Mouse (Mus musculus) intestine, postnatal 0 days (tissue): ENCODE results near the gene Rapgef5. TPM values are rescaled to one million over a fixed set of nuclear protein-coding genes. Genes with fewer than 3 reads are reported as not detected.
A peak's percentile ranks its signal among the peaks of the same experiment; 100 is the strongest.

ENCODE experiments used
- ATAC-seq: fragments of 200-750 bp; cut with Nextera tagmentation; 2 replicates; pipeline ENCODE4 v1.8.0; 2017; ENCODE audit warnings: mild to moderate bottlenecking, moderate TSS enrichment, moderate library complexity
- H3K27ac ChIP-seq: fragments of 300-500 bp; sonication (generic); 2 replicates; pipeline ENCODE4 v1.5.1; 2014; ENCODE audit warnings: mild to moderate bottlenecking, low read depth, low read length, moderate library complexity
- H3K27me3 ChIP-seq: fragments of 300-500 bp; sonication (generic); replicated peaks from 2 replicates; pipeline ENCODE4 v1.6.1; 2014; ENCODE audit warnings: low read length, mixed read lengths; ENCODE audit not compliant: control insufficient read depth, insufficient read depth
- H3K36me3 ChIP-seq: fragments of 300-500 bp; sonication (generic); 2 replicates; pipeline ENCODE4 v1.6.1; 2014; ENCODE audit warnings: mild to moderate bottlenecking, moderate library complexity; ENCODE audit not compliant: control insufficient read depth, insufficient read depth
- H3K4me1 ChIP-seq: fragments of 300-500 bp; sonication (generic); replicated peaks from 2 replicates; pipeline ENCODE4 v1.6.1; 2014; ENCODE audit warnings: antibody characterized with exemption, low read length, mixed read lengths; ENCODE audit not compliant: control insufficient read depth, insufficient read depth
- H3K4me2 ChIP-seq: fragments of 300-500 bp; sonication (generic); replicated peaks from 2 replicates; pipeline ENCODE4 v1.6.1; 2014; ENCODE audit warnings: low read depth, mild to moderate bottlenecking, moderate library complexity
- H3K4me3 ChIP-seq: fragments of 300-500 bp; sonication (generic); 2 replicates; pipeline ENCODE4 v1.5.1; 2014; ENCODE audit warnings: low read depth, low read length
- H3K9ac ChIP-seq: fragments of 300-500 bp; sonication (generic); 2 replicates; pipeline ENCODE4 v1.6.1; 2014; ENCODE audit warnings: mild to moderate bottlenecking, low read depth, low read length
- H3K9me3 ChIP-seq: fragments of 300-500 bp; sonication (generic); 2 replicates; pipeline ENCODE4 v1.6.1; 2016; ENCODE audit warnings: mixed run types; ENCODE audit not compliant: control insufficient read depth
- CTCF ChIP-seq: sonication (generic); IDR thresholded peaks from 2 replicates; pipeline ENCODE4 v1.5.1; 2016; ENCODE audit warnings: low read depth, mild to moderate bottlenecking, control low read depth, antibody characterized with exemption, moderate library complexity
- WGBS: fragments of 180-500 bp; shearing (Covaris S2); extraction: QIAGEN DNeasy Blood & Tissue Kit; methylation state at CpG from one replicate; pipeline ENCODE4 v1.1.7; 2014; 5-methylcytosine and 5-hydroxymethylcytosine counted together
- polyA plus RNA-seq: library from polyadenylated mRNA; unstranded; fragments of >200 nt; fragmentation: Nextera tagmentation; extraction: Ambion mirVana; gene quantifications from 2 replicates; pipeline ENCODE4 v1.2.1, GENCODE M21; 2015

The Rapgef5 gene
- polyA plus RNA-seq, 1 experiment from 2014 or later, result 3.7 TPM

DNA sequence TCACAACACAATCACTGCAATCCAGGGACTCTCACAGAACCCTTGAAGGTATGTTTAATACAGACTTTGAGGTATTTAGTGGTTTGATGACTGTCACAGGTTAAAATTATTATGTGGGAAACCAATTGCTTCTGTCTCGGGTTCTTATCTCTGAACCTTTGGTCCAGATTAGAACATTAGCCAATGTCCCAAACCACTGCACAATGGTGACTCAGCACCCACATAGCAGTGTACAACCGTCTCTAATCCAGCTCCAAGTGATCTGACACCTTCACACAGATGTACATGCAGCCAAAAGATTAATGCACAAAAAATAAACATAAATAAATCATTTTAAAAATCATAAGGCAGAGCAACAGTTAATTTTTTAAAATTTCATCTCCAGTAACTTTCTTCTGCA is 11.1 kb upstream of the Rapgef5 start:
- Histone ChIP-seq H3K27ac (no peak overlapping the region), H3K9ac (no peak overlapping the region), H3K4me1 (no peaks in the 10 kb centered on the region), H3K27me3 (no peaks in the 10 kb centered on the region), H3K36me3 (no peaks in the 10 kb centered on the region), H3K9me3 (no peaks in the 10 kb centered on the region), H3K4me3 (no peak overlapping the region), H3K4me2 (no peak overlapping the region)
- ATAC-seq, result no peak
- WGBS, result 36% methylated on average over 2 of the region's 2 CpGs
- no peak for TF ChIP-seq CTCF

DNA sequence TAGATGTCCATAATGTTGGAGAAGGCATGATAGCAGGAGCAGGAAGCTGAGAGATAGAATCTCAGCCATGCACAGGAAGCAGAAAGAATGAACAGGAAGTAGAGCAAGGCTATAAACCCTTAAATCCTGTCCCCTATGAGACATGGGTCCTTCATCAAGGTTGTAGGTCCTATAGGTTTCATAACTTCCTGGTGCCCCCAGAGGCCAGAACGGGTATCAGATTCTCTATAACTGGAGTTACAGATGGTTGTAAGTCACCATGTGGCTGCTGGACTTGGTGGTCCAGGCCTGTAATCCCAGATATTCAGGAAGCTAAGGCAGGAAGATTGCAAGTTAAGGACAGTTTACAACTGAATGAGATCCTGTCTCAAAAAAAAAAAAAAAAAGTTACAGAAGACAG is 8.5 kb upstream of the Rapgef5 start:
- H3K4me2 ChIP-seq, result no peak overlapping the region
- peak; percentile 35 for TF ChIP-seq CTCF
- 42% methylated on average over 1 of the region's 1 CpGs for WGBS
- no peaks in the 10 kb centered on the region for H3K27me3 ChIP-seq
- no peak overlapping the region for H3K27ac ChIP-seq
- no peak for ATAC-seq
- H3K4me3 ChIP-seq, result no peak overlapping the region
- H3K9ac ChIP-seq, result no peak overlapping the region
- no peaks in the 10 kb centered on the region for H3K9me3 ChIP-seq
- H3K36me3 ChIP-seq, result no peaks in the 10 kb centered on the region
- no peaks in the 10 kb centered on the region for H3K4me1 ChIP-seq

DNA sequence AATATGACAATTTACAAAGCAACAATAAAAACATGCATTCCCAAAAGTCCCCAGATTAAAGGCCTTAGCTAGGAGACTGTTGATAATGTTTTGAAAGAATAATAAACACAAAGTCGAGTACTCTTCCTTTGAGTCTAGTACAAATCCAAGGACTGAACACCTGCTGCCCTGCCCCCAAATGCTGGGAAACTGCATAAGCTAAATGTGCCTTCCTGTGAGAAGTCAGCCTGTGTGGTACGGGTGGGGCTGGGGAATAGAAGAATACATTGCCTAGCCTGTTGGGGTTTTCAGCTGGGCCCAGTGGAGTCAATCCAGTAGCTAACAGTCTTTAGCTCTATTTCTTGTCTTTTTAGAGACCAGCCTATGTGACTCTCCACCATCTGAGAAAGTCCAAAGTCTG is 6.4 kb upstream of the Rapgef5 start:
- no peaks in the 10 kb centered on the region for H3K4me1 ChIP-seq

DNA sequence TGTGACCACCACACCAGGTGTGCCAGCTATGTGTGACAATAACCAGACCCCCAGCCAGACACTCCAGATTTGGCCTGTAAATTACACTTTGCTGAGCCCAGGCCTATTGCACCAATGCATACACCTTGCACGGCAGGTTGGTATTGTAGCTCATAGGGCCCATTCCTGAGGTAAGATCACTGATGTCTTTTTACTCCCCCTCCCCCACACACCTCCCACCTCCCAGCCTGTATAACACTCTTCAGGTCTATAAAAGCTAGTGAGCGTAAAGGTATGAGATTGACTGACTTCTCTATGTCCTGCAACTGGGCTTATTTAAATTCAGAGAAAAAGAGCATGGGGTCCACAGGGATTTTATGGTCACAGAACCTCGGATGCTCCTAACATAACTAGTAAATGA is 3.8 kb upstream of the Rapgef5 start:
- WGBS, result 67% methylated on average over 3 of the region's 3 CpGs
- H3K4me1 ChIP-seq, result no peaks in the 10 kb centered on the region
- ATAC-seq, result no peak
- TF ChIP-seq CTCF, result no peak
- no peaks in the 10 kb centered on the region for H3K36me3 ChIP-seq
- no peak overlapping the region for H3K9ac ChIP-seq
- no peaks in the 10 kb centered on the region for H3K9me3 ChIP-seq
- no peak overlapping the region for H3K4me3 ChIP-seq
- H3K4me2 ChIP-seq, result no peak overlapping the region
- no peaks in the 10 kb centered on the region for H3K27me3 ChIP-seq
- H3K27ac ChIP-seq, result no peak overlapping the region

More for the DNA sequence above, 6.4 kb upstream of the Rapgef5 start:
- H3K4me2 ChIP-seq, result no peak overlapping the region
- H3K9ac ChIP-seq, result no peak overlapping the region
- 22% methylated on average over 2 of the region's 2 CpGs for WGBS
- no peak for TF ChIP-seq CTCF
- no peaks in the 10 kb centered on the region for H3K36me3 ChIP-seq
- no peaks in the 10 kb centered on the region for H3K9me3 ChIP-seq
- no peak overlapping the region for H3K27ac ChIP-seq
- ATAC-seq, result no peak
- no peak overlapping the region for H3K4me3 ChIP-seq
- no peaks in the 10 kb centered on the region for H3K27me3 ChIP-seq

DNA sequence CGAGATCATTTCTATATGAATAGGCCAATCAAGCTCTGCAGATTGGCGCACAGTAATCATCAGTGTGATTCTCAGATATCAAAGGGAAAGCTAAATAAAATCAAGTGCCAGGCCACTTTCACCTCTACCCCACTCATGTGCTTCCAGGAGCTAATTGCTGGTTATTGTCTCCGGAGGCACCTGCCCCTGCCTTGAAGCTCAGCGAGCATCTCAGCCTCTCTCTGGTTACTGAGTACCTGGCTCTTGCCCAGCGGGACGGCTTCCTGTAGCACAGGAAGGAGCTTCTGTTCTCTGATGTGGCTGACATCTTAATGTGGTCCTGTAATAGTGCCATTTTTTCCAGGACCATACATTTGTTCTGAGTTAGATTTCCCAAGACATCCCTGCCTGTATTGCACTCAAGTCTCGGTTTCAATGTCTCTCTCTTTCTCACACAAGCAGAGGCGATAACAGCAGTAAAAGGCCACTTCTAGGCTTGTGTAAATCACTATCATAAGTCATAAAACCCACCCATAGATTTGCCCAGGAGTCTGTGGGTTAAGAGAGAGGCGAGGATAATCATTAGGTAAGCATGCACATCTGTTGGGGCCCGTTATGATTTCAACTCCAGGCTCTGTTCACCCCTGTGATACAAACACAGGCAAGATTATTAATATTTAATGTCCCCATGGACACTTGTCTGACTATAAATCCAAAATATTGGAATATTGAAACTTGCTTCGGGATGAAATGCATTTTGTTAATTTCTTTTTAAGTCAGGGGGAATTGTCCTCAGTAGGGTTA is 2.9 kb upstream of the Rapgef5 start:
- no peak overlapping the region for H3K4me3 ChIP-seq
- no peak for ATAC-seq
- no peaks in the 10 kb centered on the region for H3K36me3 ChIP-seq
- no peak overlapping the region for H3K27ac ChIP-seq
- H3K4me1 ChIP-seq, result no peaks in the 10 kb centered on the region
- 40% methylated on average over 11 of the region's 11 CpGs for WGBS
- H3K9ac ChIP-seq, result no peak overlapping the region
- no peaks in the 10 kb centered on the region for H3K9me3 ChIP-seq
- H3K4me2 ChIP-seq, result peak overlapping the region; percentile 17; the same call in 1 of the 2 replicates
- no peaks in the 10 kb centered on the region for H3K27me3 ChIP-seq
- TF ChIP-seq CTCF, result no peak

DNA sequence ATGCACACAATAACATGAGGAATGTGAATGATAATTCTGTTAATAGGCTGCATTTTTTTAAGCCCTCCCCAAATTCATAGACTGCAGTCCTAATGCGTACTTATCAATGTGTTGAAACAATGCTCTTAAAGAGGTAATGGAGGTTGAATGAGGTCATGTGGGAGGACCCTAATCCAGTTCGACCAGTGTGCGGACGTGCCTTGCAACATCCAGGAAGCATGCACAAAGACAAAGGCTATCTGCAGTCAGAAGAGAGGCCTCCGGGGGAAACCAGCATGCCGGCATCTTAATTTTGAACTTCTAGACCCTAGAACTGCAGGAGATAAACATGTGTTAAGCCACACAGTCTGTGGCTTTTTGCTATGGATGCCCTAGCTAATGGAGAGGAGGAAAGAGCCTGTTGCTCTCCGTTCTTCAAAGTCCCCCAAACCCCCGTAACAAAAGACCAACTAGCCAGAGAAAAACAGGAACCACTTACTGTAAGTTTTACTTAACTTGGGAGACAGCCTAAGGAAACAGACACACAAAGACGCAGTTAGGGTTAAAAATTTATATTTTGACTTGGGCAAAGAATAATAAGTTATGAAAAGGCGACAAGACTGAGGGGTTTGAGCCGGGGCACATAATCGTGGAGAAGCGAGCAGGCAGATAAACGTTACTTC is 1.1 kb downstream of the Rapgef5 start:
- H3K9ac ChIP-seq, result no peak overlapping the region
- ATAC-seq, result peak; percentile 66

More for the DNA sequence above, 1.1 kb downstream of the Rapgef5 start:
- H3K27ac ChIP-seq, result no peak overlapping the region
- no peaks in the 10 kb centered on the region for H3K4me1 ChIP-seq
- no peak overlapping the region for H3K4me2 ChIP-seq
- H3K4me3 ChIP-seq, result no peak overlapping the region
- H3K9me3 ChIP-seq, result no peaks in the 10 kb centered on the region
- H3K27me3 ChIP-seq, result no peaks in the 10 kb centered on the region
- WGBS, result 56% methylated on average over 14 of the region's 14 CpGs
- H3K36me3 ChIP-seq, result no peaks in the 10 kb centered on the region
- TF ChIP-seq CTCF, result no peak
